Mouse (Mus musculus) kidney, adult 18-20 months (tissue): Measurements from ENCODE around the gene Olfr1387.
"Not testable (repeated sequence)": the region's sequence is repeated elsewhere in the genome, so short reads cannot be mapped to it uniquely, and the experiment has no call there.

Source experiments
- DNase-seq: peaks from one replicate; pipeline ENCODE4 v3.0.0; 2021

Gene Olfr1387

DNA sequence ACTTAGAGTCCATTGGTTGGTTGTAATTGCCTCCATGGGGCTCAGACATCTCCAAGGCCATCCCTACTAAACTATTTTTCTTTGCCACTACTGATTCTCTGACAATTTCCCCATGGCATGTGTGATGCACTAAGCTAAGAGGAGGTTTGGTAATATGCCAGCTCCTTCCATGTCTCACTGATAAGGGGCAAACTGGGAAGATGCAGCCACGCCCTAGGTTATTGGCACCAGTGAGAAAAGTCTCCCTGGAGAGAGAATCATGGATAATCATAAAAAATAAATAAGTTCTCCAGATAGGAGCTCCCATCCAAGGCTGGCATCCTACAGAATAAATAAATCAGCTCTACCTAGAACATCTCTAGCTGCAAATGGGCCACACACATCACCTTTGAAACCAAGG, at the start of gene Olfr1387:
Gene Olfr1387 (plus strand): TSS at position 301 of the 400 bp plus-strand sequence.
- DNase-seq: no peak

DNA sequence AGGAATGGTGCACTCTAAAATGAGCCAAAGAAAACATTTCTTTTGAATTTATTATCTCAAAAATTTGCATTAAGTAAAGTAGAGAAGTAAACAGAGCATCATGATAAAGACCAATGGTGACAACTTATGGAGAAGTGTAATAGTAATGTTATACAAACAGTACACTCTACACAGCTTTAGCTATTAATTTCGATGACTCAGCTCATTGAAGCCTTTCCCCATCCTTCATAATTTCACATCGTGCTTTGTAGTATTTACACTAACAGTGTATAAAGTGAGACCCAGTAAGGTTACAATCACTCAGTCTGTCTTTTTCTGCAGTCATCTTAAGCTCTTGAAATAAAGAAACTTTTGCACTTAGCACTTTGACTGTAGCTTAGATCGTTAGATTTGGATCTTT, 48.4 kb upstream of the Olfr1387 start:
- no peak for DNase-seq

DNA sequence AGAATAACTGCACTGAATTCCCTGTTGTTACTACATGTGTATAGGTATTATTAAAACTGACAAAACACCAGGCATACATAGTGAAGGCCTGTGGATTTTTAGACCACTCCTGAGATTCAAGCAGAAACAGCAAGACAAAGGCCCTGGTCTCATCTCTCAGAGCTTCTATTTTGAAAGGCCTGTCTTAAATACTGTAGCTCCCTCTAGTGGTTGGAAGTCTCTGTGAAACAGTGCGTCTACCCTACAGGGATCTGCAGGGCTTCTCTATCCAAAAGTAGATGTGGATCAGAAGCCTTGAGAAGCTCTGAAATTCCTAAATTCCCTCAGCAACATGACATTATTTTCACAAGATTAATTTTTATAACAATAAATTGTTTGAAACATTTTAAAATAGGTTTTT, 44.6 kb upstream of the Olfr1387 start:
- no peak for DNase-seq

DNA sequence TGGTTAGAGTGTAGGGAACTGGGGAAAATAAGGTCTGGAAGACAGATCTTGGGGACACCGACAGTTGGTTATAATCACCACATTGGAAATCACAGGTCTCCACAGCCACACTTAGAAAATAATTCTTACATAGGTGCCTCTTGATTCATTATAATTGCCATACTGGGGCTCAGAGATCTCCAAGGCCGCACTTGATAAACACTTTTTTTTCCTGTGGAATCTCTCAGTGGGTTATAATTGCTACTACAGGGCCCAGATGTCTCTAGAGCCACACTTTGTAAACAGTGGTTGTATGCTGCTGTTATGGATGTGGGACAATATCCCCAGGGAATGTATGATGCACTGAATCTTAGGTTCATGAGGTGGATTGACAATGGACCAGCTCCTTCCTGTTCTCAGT, 32.4 kb upstream of the Olfr1387 start, which contains the start of gene Olfr1389:
Gene Olfr1389 (plus strand): TSS at position 301 of the 400 bp plus-strand sequence.
- DNase-seq: no peak

DNA sequence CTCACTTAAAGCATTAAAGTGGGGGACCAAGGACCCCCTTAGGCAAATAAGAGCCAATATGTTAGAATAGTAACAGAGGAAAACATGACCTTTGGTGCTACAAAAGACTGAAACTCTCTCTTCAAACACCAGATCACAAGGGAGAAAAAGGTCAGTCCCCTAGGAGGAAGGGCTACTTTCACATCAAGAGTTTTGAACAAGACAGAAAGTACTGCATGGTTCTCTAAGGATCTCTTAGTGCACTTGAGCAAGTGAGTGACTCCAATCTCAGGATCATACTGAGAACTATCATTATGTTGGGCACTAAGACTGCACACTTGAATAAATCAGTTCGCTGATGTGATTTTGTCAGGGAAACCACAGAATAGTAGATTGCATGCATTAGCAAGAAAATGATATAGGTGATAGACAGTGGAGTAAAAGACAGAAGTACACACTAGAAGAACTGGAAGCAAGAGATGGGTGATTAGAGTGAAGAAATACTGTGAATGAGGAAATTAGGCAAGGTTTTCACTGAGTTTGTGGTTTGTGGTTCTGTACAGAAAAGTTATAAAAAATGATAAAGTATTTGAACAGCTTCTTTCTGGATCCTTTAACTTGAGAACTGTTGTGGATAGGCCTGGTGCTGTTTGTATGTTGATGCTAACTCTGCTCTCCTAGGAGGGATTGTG, 29.8 kb upstream of the Olfr1387 start:
- DNase-seq: no peak

DNA sequence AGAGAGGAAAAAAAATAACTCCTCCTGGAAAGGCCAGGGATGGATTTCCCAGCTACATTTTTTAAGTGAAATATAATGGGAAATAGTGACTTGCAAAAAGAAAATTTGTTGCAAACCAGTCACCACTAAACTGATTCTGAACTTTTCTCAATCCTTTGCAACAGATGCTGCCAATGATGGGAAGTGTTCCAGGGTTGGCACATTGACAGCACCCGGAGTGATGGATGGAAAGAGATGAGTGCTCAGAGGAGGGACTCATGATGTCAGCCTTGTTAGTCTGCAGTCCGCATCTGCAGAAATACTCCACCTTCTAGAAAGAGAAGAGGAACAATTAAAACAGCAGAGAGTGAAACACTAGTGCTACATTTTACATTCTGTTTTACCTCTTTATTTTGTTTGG, 25.5 kb upstream of the Olfr1387 start:
- no peak for DNase-seq

DNA sequence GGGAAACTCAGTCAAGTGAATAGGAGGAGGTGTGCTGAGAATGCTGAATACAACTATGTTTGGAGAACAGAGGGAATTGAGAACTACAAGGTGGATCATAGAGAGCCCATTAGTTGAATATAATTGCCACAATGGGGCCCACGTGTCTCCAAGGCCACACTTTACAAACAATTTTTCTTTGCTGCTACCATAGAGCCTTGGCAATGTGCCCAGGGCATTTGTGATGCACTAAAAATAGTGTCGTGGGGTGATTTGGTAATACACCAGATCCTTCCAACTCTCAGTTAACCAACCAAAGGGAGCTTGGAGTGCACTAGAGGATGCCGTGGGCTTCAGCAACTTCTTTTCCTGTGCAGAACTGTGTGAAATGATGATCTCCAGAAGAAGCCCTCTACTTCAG, 18.7 kb upstream of the Olfr1387 start, which contains the start of gene Olfr1388:
Gene Olfr1388 (plus strand): TSS at position 214 of the 400 bp plus-strand sequence.
- no peak for DNase-seq

DNA sequence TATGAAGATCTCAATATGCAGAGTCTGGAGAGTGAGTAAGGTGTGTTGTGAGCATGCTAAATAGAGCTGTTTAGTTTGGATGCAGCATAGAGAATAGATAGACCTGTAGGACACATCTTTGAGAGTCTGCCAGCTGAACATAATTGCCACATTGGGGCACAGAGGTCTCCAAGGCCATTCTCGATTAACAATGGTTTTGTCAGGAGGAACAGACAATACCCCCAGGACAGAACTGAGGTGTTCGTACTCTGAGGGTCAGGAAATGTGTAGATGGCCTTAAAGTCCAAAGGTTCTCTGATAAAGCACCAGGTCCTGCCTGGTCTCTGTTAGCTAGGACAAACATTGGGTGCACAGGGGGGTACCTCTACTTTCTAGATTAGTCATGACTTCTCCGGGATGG, 9.6 kb downstream of the Olfr1387 start, which contains the start of gene Olfr1386:
Gene Olfr1386 (plus strand): TSS at position 301 of the 400 bp plus-strand sequence.
- DNase-seq: not testable (repeated sequence)

DNA sequence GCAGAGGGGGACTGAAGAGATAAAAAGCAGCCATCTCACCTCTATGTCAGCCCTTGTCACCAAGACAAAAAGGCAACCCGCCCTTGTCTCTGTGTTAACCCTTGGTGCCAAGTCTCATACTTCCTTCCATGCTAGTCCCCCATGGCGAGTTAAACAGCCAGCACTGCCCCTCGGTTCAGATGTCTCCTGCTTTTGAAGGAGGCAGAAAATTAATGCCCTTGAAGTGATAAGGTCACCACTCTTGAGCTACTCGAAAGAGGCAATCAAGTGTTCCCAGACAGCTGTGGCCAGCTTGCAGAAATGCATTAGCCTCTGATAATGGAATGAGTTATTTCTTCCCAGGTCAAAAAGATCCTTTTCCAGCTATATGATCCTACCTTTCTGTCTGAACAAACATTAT, 30.8 kb downstream of the Olfr1387 start:
- DNase-seq: no peak

DNA sequence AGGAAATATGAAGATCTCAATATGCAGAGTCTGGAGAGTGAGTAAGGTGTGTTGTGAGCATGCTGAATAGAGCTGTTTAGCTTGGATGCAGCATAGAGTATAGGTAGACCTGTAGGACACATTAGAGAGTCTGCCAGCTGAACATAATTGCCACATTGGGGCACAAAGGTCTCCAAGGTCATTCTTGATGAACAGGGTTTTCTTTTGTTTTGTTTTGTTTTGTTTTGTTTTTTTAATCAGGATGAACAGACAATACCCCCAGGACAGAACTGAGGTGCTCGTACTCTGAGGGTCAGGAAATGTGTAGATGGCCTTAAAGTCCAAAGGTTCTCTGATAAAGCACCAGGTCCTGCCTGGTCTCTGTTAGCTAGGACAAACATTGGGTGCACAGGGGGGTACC, 33.6 kb downstream of the Olfr1387 start, which contains the start of gene Olfr1385:
Gene Olfr1385 (plus strand): TSS at position 301 of the 400 bp plus-strand sequence.
- not testable (repeated sequence) for DNase-seq
